Mouse (Mus musculus) left cerebral cortex, adult 9 months (tissue): Measurements from ENCODE around the gene Icam2.
A peak's percentile ranks its signal among the peaks of the same experiment; 100 is the strongest.
"Not testable (repeated sequence)": the region's sequence is repeated elsewhere in the genome, so short reads cannot be mapped to it uniquely, and the experiment has no call there.

Experiments used
- DNase-seq, 2 experiments: peaks; one replicate each; pipeline ENCODE4 v3.0.0; 2022; ENCODE audit warnings: low spot score in 2 of 2

Icam2 gene

GRCm38 (mm10) chr11:106387791-106388216 lies at the start of gene Icam2:
TSS of gene Icam2 (minus strand) at chr11:106388075.
- no peak for DNase-seq

- DNase-seq: no peak
These were observed 49.7 kb upstream of the Icam2 start for GRCm38 (mm10) chr11:106437543-106437942.

GRCm38 (mm10) chr11:106437039-106437438 lies 49.2 kb upstream of the Icam2 start:
- DNase-seq: no peak

- DNase-seq: no peak
These were observed 42.5 kb upstream of the Icam2 start for GRCm38 (mm10) chr11:106430392-106430791.

GRCm38 (mm10) chr11:106429689-106430088 lies 41.8 kb upstream of the Icam2 start:
- no peak for DNase-seq

GRCm38 (mm10) chr11:106428556-106428955 lies 40.7 kb upstream of the Icam2 start:
- DNase-seq: no peak

- DNase-seq: no peak
These were observed 40.2 kb upstream of the Icam2 start for GRCm38 (mm10) chr11:106428106-106428505.

GRCm38 (mm10) chr11:106426447-106426846 lies 38.6 kb upstream of the Icam2 start:
- no peak for DNase-seq

GRCm38 (mm10) chr11:106425201-106425600 lies 37.3 kb upstream of the Icam2 start:
- DNase-seq: no peak

GRCm38 (mm10) chr11:106419262-106420102 lies 31.6 kb upstream of the Icam2 start:
- DNase-seq: no peak

- DNase-seq: peak; percentile 48 to 90
These were observed 30.8 kb upstream of the Icam2 start for GRCm38 (mm10) chr11:106418622-106419196.

- DNase-seq: no peak
These were observed 30.0 kb upstream of the Icam2 start for GRCm38 (mm10) chr11:106417860-106418259.

GRCm38 (mm10) chr11:106416331-106416730 lies 28.5 kb upstream of the Icam2 start:
- no peak for DNase-seq

GRCm38 (mm10) chr11:106412641-106413360 lies 24.9 kb upstream of the Icam2 start:
- no peak for DNase-seq

GRCm38 (mm10) chr11:106411157-106411556 lies 23.3 kb upstream of the Icam2 start:
- no peak for DNase-seq

GRCm38 (mm10) chr11:106410507-106410906 lies 22.6 kb upstream of the Icam2 start:
- DNase-seq: no peak

GRCm38 (mm10) chr11:106410011-106410410 lies 22.1 kb upstream of the Icam2 start:
- no peak for DNase-seq

- DNase-seq: no peak
These were observed 10.6 kb upstream of the Icam2 start for GRCm38 (mm10) chr11:106398481-106398880.

GRCm38 (mm10) chr11:106397656-106398055 lies 9.8 kb upstream of the Icam2 start:
- DNase-seq: peak in 1 of 2 experiments; percentile 20

- not testable (repeated sequence) for DNase-seq
These were observed 6.2 kb upstream of the Icam2 start for GRCm38 (mm10) chr11:106394055-106394454.

- DNase-seq: no peak
These were observed 5.4 kb upstream of the Icam2 start for GRCm38 (mm10) chr11:106393331-106393616.

- DNase-seq: no peak
These were observed 4.9 kb upstream of the Icam2 start for GRCm38 (mm10) chr11:106392597-106393330.
